Mouse (Mus musculus) macrophage (primary cell): Measurements from ENCODE around the gene Sacm1l. TPM values are rescaled to one million over a fixed set of nuclear protein-coding genes. Genes with fewer than 3 reads are reported as not detected.

Experiments used
- H3K27ac ChIP-seq: fragments of 350-480 bp; formaldehyde crosslinking; 2 replicates; pipeline ENCODE4 v1.9.0; 2021
- H3K36me3 ChIP-seq: fragments of 350-480 bp; formaldehyde crosslinking; 2 replicates; pipeline ENCODE4 v1.9.0; 2021; ENCODE audit errors: inconsistent target
- H3K4me3 ChIP-seq: fragments of 350-480 bp; formaldehyde crosslinking; 2 replicates; pipeline ENCODE4 v1.9.0; 2021; ENCODE audit errors: inconsistent target
- H3K79me2 ChIP-seq: fragments of 350-480 bp; formaldehyde crosslinking; 2 replicates; pipeline ENCODE4 v1.9.0; 2021; ENCODE audit errors: inconsistent target
- WGBS: methylation state at CpG from one replicate; pipeline ENCODE4 v1.1.7; 2026; ENCODE audit warnings: inconsistent platforms; ENCODE audit not compliant: missing documents; 5-methylcytosine and 5-hydroxymethylcytosine counted together
- polyA plus RNA-seq: library from polyadenylated mRNA; stranded (reverse); fragments of 250-400 nt; gene quantifications from 3 replicates; pipeline ENCODE4 v1.2.4, GENCODE M21; 2018; ENCODE audit warnings: inconsistent platforms

Gene Sacm1l
- polyA plus RNA-seq, 1 experiment from 2014 or later = 54.7 TPM

GRCm38 (mm10) chr9:123500480-123500879 is 29.1 kb upstream of the Sacm1l start:
- no peak overlapping the region for H3K4me3 ChIP-seq
- H3K79me2 ChIP-seq = peaks cover 27% of the 10 kb centered on the region
- H3K27ac ChIP-seq = no peak overlapping the region
- no peaks in the 10 kb centered on the region; the same call in 1 of the 2 replicates for H3K36me3 ChIP-seq
- WGBS = 83% methylated on average over 4 of the region's 4 CpGs

GRCm38 (mm10) chr9:123503171-123503834 is 26.3 kb upstream of the Sacm1l start:
- 92% methylated on average over 5 of the region's 5 CpGs for WGBS
- H3K79me2 ChIP-seq = peaks cover 6% of the 10 kb centered on the region; the same call in 1 of the 2 replicates
- H3K4me3 ChIP-seq = no peak overlapping the region
- no peaks in the 10 kb centered on the region; the same call in 1 of the 2 replicates for H3K36me3 ChIP-seq
- H3K27ac ChIP-seq = no peak overlapping the region

- WGBS = 40% methylated on average over 2 of the region's 2 CpGs
Measured at GRCm38 (mm10) chr9:123504325-123504724, 25.2 kb upstream of the Sacm1l start.

GRCm38 (mm10) chr9:123505598-123505997 is 24.0 kb upstream of the Sacm1l start:
- 100% methylated on average over 1 of the region's 1 CpGs for WGBS
- no peak overlapping the region for H3K4me3 ChIP-seq
- no peak overlapping the region for H3K27ac ChIP-seq
- H3K36me3 ChIP-seq = no peaks in the 10 kb centered on the region; the same call in 1 of the 2 replicates
- no peaks in the 10 kb centered on the region for H3K79me2 ChIP-seq

More at GRCm38 (mm10) chr9:123504325-123504724, 25.2 kb upstream of the Sacm1l start:
- Histone ChIP-seq H3K36me3 (no peaks in the 10 kb centered on the region; the same call in 1 of the 2 replicates), H3K27ac (no peak overlapping the region), H3K79me2 (no peaks in the 10 kb centered on the region), H3K4me3 (no peak overlapping the region)

GRCm38 (mm10) chr9:123506270-123507146 is 23.1 kb upstream of the Sacm1l start:
- peaks cover 9% of the 10 kb centered on the region; the same call in 1 of the 2 replicates for H3K36me3 ChIP-seq
- H3K27ac ChIP-seq = no peak overlapping the region
- 96% methylated on average over 3 of the region's 4 CpGs for WGBS

GRCm38 (mm10) chr9:123507380-123507779 is 22.2 kb upstream of the Sacm1l start:
- Histone ChIP-seq H3K27ac (no peak overlapping the region), H3K79me2 (no peaks in the 10 kb centered on the region), H3K36me3 (peaks cover 17% of the 10 kb centered on the region; the same call in 1 of the 2 replicates), H3K4me3 (no peak overlapping the region)
- WGBS = 97% methylated on average over 2 of the region's 2 CpGs

More at GRCm38 (mm10) chr9:123506270-123507146, 23.1 kb upstream of the Sacm1l start:
- Histone ChIP-seq H3K79me2 (no peaks in the 10 kb centered on the region), H3K4me3 (no peak overlapping the region)

- Histone ChIP-seq H3K27ac (no peak overlapping the region), H3K4me3 (no peak overlapping the region), H3K36me3 (peaks cover 21% of the 10 kb centered on the region; the same call in 1 of the 2 replicates), H3K79me2 (no peaks in the 10 kb centered on the region)
- 86% methylated on average over 2 of the region's 2 CpGs for WGBS
Measured at GRCm38 (mm10) chr9:123508986-123509385, 20.6 kb upstream of the Sacm1l start.

- Histone ChIP-seq H3K27ac (no peak overlapping the region), H3K4me3 (no peak overlapping the region), H3K79me2 (no peaks in the 10 kb centered on the region), H3K36me3 (peaks cover 21% of the 10 kb centered on the region; the same call in 1 of the 2 replicates)
- 65% methylated on average over 8 of the region's 8 CpGs for WGBS
Measured at GRCm38 (mm10) chr9:123509638-123510604, 19.6 kb upstream of the Sacm1l start.

- H3K4me3 ChIP-seq = no peak overlapping the region
- peaks cover 21% of the 10 kb centered on the region; the same call in 1 of the 2 replicates for H3K36me3 ChIP-seq
- 92% methylated on average over 5 of the region's 5 CpGs for WGBS
- no peaks in the 10 kb centered on the region for H3K79me2 ChIP-seq
- no peak overlapping the region for H3K27ac ChIP-seq
Measured at GRCm38 (mm10) chr9:123510926-123511325, 18.6 kb upstream of the Sacm1l start.

GRCm38 (mm10) chr9:123512482-123512881 is 17.1 kb upstream of the Sacm1l start:
- Histone ChIP-seq H3K4me3 (no peak overlapping the region), H3K36me3 (peaks cover 36% of the 10 kb centered on the region; the same call in 1 of the 2 replicates), H3K79me2 (no peaks in the 10 kb centered on the region), H3K27ac (no peak overlapping the region)
- 80% methylated on average over 2 of the region's 2 CpGs for WGBS

- Histone ChIP-seq H3K36me3 (peaks cover 61% of the 10 kb centered on the region), H3K79me2 (no peaks in the 10 kb centered on the region), H3K27ac (no peak overlapping the region), H3K4me3 (no peak overlapping the region)
- WGBS = 82% methylated on average over 2 of the region's 2 CpGs
Measured at GRCm38 (mm10) chr9:123515087-123515486, 14.5 kb upstream of the Sacm1l start.

GRCm38 (mm10) chr9:123516641-123517385 is 12.7 kb upstream of the Sacm1l start:
- Histone ChIP-seq H3K4me3 (no peak overlapping the region), H3K27ac (no peak overlapping the region), H3K79me2 (no peaks in the 10 kb centered on the region), H3K36me3 (peaks cover 56% of the 10 kb centered on the region)
- whole genome bisulfite sequencing = 96% methylated on average over 7 of the region's 7 CpGs
